Comparison of ENCODE assay signal across 8 mouse cellular contexts in genomic region chr19:4811909-4812242, GRCm38 (mm10). TPM values are rescaled to one million over a fixed set of nuclear protein-coding genes. Genes with fewer than 3 reads are reported as not detected.
DNase-seq lines count a peak whose midpoint lies in the region; ATAC-seq and TF ChIP-seq lines count a peak whose summit lies in the region.

No protein-coding gene starts in this region.

- peak overlapping the region; percentile 97 for H3K27ac ChIP-seq in embryonic facial prominence, embryonic 15.5 days (replicated peaks)
- H3K27ac ChIP-seq in intestine, postnatal 0 days (ENCODE audit: low read depth, low read length), result peak overlapping the region; percentile 92
- H3K27ac ChIP-seq in neural tube, embryonic 14.5 days (ENCODE audit: low read depth, low read length), result peak overlapping the region; percentile 95

- peak; percentile 64 for ATAC-seq in embryonic facial prominence, embryonic 15.5 days (ENCODE audit: insufficient number of reproducible peaks, low FRiP score, low TSS enrichment, low read depth)
- ATAC-seq in intestine, postnatal 0 days, result no peak
- ATAC-seq in neural tube, embryonic 14.5 days (ENCODE audit: low read depth), result peak; percentile 32

- no peaks in the 10 kb centered on the region for H3K9me3 ChIP-seq in embryonic facial prominence, embryonic 15.5 days (replicated peaks)
- H3K9me3 ChIP-seq in intestine, postnatal 0 days (ENCODE audit: control insufficient read depth), result 0 out of 2 replicates have a peak, but pooled peaks cover 3% of the 10 kb centered on the region
- no peaks in the 10 kb centered on the region for H3K9me3 ChIP-seq in neural tube, embryonic 14.5 days (ENCODE audit: control insufficient read depth, low read length)

- H3K4me2 ChIP-seq in embryonic facial prominence, embryonic 15.5 days (replicated peaks), result peak overlapping the region; percentile 64
- peak overlapping the region; percentile 71 for H3K4me2 ChIP-seq in intestine, postnatal 0 days (replicated peaks; ENCODE audit: low read depth)
- peak overlapping the region; percentile 95 for H3K4me2 ChIP-seq in neural tube, embryonic 14.5 days (ENCODE audit: low read depth, low read length)

- TF ChIP-seq CTCF in lung, adult 2 months (IDR thresholded peaks at IDR 0.05; ENCODE audit: insufficient read depth, low read length), result no peak
- TF ChIP-seq CTCF in intestine, postnatal 0 days (IDR thresholded peaks at IDR 0.05; ENCODE audit: low read depth), result peak; percentile 15; the same call in 1 of the 2 replicates

- no peaks in the 10 kb centered on the region for H3K27me3 ChIP-seq in embryonic facial prominence, embryonic 15.5 days
- no peaks in the 10 kb centered on the region for H3K27me3 ChIP-seq in intestine, postnatal 0 days (replicated peaks; ENCODE audit: control insufficient read depth, insufficient read depth, low read length)
- H3K27me3 ChIP-seq in neural tube, embryonic 14.5 days (ENCODE audit: control insufficient read depth, insufficient read depth, low read length), result no peaks in the 10 kb centered on the region

- H3K4me3 ChIP-seq in lung, adult 2 months (replicated peaks; ENCODE audit: extremely low read depth, low read depth, low read length), result peak overlapping the region; percentile 82
- H3K4me3 ChIP-seq in embryonic facial prominence, embryonic 15.5 days (replicated peaks), result peak overlapping the region; percentile 93
- peak overlapping the region; percentile 83 for H3K4me3 ChIP-seq in intestine, postnatal 0 days (ENCODE audit: low read depth, low read length)
- peak overlapping the region; percentile 68 for H3K4me3 ChIP-seq in neural tube, embryonic 14.5 days (ENCODE audit: low read depth, low read length)

- H3K9ac ChIP-seq in embryonic facial prominence, embryonic 15.5 days, result peak overlapping the region; percentile 62
- H3K9ac ChIP-seq in intestine, postnatal 0 days (ENCODE audit: low read depth, low read length), result peak overlapping the region; percentile 58
- H3K9ac ChIP-seq in neural tube, embryonic 14.5 days (replicated peaks; ENCODE audit: low read depth, low read length), result peak overlapping the region; percentile 69

- DNase-seq in lung, adult 2 months, result no peak
- no peak for DNase-seq in lung, postnatal 14 days
- DNase-seq in Muller cell, postnatal 12 days (ENCODE audit: inconsistent ontology term), result no peak
- DNase-seq in thymus, adult 18-20 months, result no peak
- DNase-seq in right cerebral cortex, adult 2 months (ENCODE audit: low spot score in 2 of 2), result no peak

- no peak for TF ChIP-seq POLR2A in lung, adult 2 months (IDR thresholded peaks at IDR 0.05; ENCODE audit: borderline replicate concordance, extremely low read depth, low read depth, low read length)

- peaks cover 5% of the 10 kb centered on the region for H3K4me1 ChIP-seq in lung, adult 2 months (ENCODE audit: control insufficient read depth, insufficient read depth, low read length)
- peaks cover 23% of the 10 kb centered on the region for H3K4me1 ChIP-seq in embryonic facial prominence, embryonic 15.5 days
- H3K4me1 ChIP-seq in intestine, postnatal 0 days (replicated peaks; ENCODE audit: control insufficient read depth, insufficient read depth, low read length), result 0 out of 2 replicates have a peak, but pooled peaks cover 5% of the 10 kb centered on the region
- peaks cover 12% of the 10 kb centered on the region for H3K4me1 ChIP-seq in neural tube, embryonic 14.5 days (ENCODE audit: control insufficient read depth, insufficient read depth, low read length)

- WGBS in lung, adult 2 months, result 4% methylated on average over 12 of the region's 12 CpGs
- WGBS in embryonic facial prominence, embryonic 15.5 days, result 3% methylated on average over 12 of the region's 12 CpGs
- WGBS in intestine, postnatal 0 days, result under 1% methylated on average over 12 of the region's 12 CpGs
- WGBS in neural tube, embryonic 14.5 days, result 4% methylated on average over 12 of the region's 12 CpGs

- H3K36me3 ChIP-seq in embryonic facial prominence, embryonic 15.5 days, result no peaks in the 10 kb centered on the region
- H3K36me3 ChIP-seq in intestine, postnatal 0 days (ENCODE audit: control insufficient read depth, insufficient read depth), result no peaks in the 10 kb centered on the region
- no peaks in the 10 kb centered on the region for H3K36me3 ChIP-seq in neural tube, embryonic 14.5 days (ENCODE audit: control insufficient read depth, insufficient read depth, low read length)

RNA-seq across cellular contexts. Expression of gene Rbm14, which starts 0.4 kb away (rescaled TPM):
- 42.4 and 52.1 TPM in 2 replicates for polyA plus RNA-seq in lung, adult 2 months (2012; rRNA removed)
- polyA plus RNA-seq in embryonic facial prominence, embryonic 15.5 days (2015; fragmentation: Nextera tagmentation; extraction: Ambion mirVana), result 74.1 and 74.5 TPM in 2 replicates
- 21.1 and 21.8 TPM in 2 replicates for polyA plus RNA-seq in intestine, postnatal 0 days (2015; fragmentation: Nextera tagmentation; extraction: Ambion mirVana)
- polyA plus RNA-seq in neural tube, embryonic 14.5 days (2014; fragmentation: Nextera tagmentation; extraction: Ambion mirVana), result 54.6 and 61.1 TPM in 2 replicates

RNA-seq across cellular contexts. Expression of gene Gm21992, which starts 0.5 kb away (rescaled TPM):
- polyA plus RNA-seq in lung, adult 2 months (2012; rRNA removed), result 7.6 and 13.5 TPM in 2 replicates
- 30.9 and 36.3 TPM in 2 replicates for polyA plus RNA-seq in embryonic facial prominence, embryonic 15.5 days (2015; fragmentation: Nextera tagmentation; extraction: Ambion mirVana)
- polyA plus RNA-seq in intestine, postnatal 0 days (2015; fragmentation: Nextera tagmentation; extraction: Ambion mirVana), result 18.4 and 19.5 TPM in 2 replicates
- polyA plus RNA-seq in neural tube, embryonic 14.5 days (2014; fragmentation: Nextera tagmentation; extraction: Ambion mirVana), result 13.4 and 21.0 TPM in 2 replicates

RNA-seq across cellular contexts. Expression of gene Rbm4, which starts 18.2 kb away (rescaled TPM):
- polyA plus RNA-seq in lung, adult 2 months (2012; rRNA removed), result 28.6 and 36.1 TPM in 2 replicates
- polyA plus RNA-seq in embryonic facial prominence, embryonic 15.5 days (2015; fragmentation: Nextera tagmentation; extraction: Ambion mirVana), result 66.5 and 70.2 TPM in 2 replicates
- 20.3 and 21.6 TPM in 2 replicates for polyA plus RNA-seq in intestine, postnatal 0 days (2015; fragmentation: Nextera tagmentation; extraction: Ambion mirVana)
- 81.1 and 95.9 TPM in 2 replicates for polyA plus RNA-seq in neural tube, embryonic 14.5 days (2014; fragmentation: Nextera tagmentation; extraction: Ambion mirVana)

RNA-seq across cellular contexts. Expression of gene Ccs, which starts 27.3 kb away (rescaled TPM):
- polyA plus RNA-seq in lung, adult 2 months (2012; rRNA removed), result 32.5 and 44.7 TPM in 2 replicates
- 69.4 and 73.8 TPM in 2 replicates for polyA plus RNA-seq in embryonic facial prominence, embryonic 15.5 days (2015; fragmentation: Nextera tagmentation; extraction: Ambion mirVana)
- 44.9 and 46.3 TPM in 2 replicates for polyA plus RNA-seq in intestine, postnatal 0 days (2015; fragmentation: Nextera tagmentation; extraction: Ambion mirVana)
- 36.4 and 38.1 TPM in 2 replicates for polyA plus RNA-seq in neural tube, embryonic 14.5 days (2014; fragmentation: Nextera tagmentation; extraction: Ambion mirVana)

RNA-seq across cellular contexts. Expression of gene Ccdc87, which starts 27.3 kb away (rescaled TPM):
- 0.33 and 0.46 TPM in 2 replicates for polyA plus RNA-seq in lung, adult 2 months (2012; rRNA removed)
- 1.2 and 1.9 TPM in 2 replicates for polyA plus RNA-seq in embryonic facial prominence, embryonic 15.5 days (2015; fragmentation: Nextera tagmentation; extraction: Ambion mirVana)
- not detected in 2 replicates for polyA plus RNA-seq in intestine, postnatal 0 days (2015; fragmentation: Nextera tagmentation; extraction: Ambion mirVana)
- 0.48 and 0.58 TPM in 2 replicates for polyA plus RNA-seq in neural tube, embryonic 14.5 days (2014; fragmentation: Nextera tagmentation; extraction: Ambion mirVana)
